Mouse (Mus musculus) v-Abl transformed pro-B cells (cell line): ENCODE measurements around the gene Terf2.
"Not testable (repeated sequence)": the region's sequence is repeated elsewhere in the genome, so short reads cannot be mapped to it uniquely, and the experiment has no call there.

Experiments
- in situ Hi-C, 2 experiments: fragments of 400-800 bp; cut with MboI; formaldehyde crosslinking; loops; one replicate each; pipeline ENCODE4 v1.15.1; 2025; ENCODE audit not compliant: unreplicated experiment in 2 of 2

Terf2 gene

GRCm38 (mm10) chr8:107116023-107116422, 19.7 kb upstream of the Terf2 start:
- in situ Hi-C loops, result loop anchor here in 1 of 2 experiments (5.0 kb wide), 1 partner anchor 206 kb away; no protein-coding TSS in a partner anchor

GRCm38 (mm10) chr8:107115008-107115320, 18.6 kb upstream of the Terf2 start:
- in situ Hi-C loops, result loop anchor here in 1 of 2 experiments (5.0 kb wide), 1 partner anchor 207 kb away; no protein-coding TSS in a partner anchor

- in situ Hi-C loops, result loop anchor here (5.0 kb wide), 1 partner anchor 208 kb away; no protein-coding TSS in a partner anchor
Measured at GRCm38 (mm10) chr8:107114150-107115007, 18.0 kb upstream of the Terf2 start.

- in situ Hi-C loops, result loop anchor here in 1 of 2 experiments (5.0 kb wide), 1 partner anchor 209 kb away; no protein-coding TSS in a partner anchor
Measured at GRCm38 (mm10) chr8:107113209-107113608, 16.9 kb upstream of the Terf2 start.

- in situ Hi-C loops, result loop anchor here in 1 of 2 experiments (5.0 kb wide), 1 partner anchor 211 kb away; no protein-coding TSS in a partner anchor
Measured at GRCm38 (mm10) chr8:107111340-107112105, 15.2 kb upstream of the Terf2 start.

GRCm38 (mm10) chr8:107110629-107111330, 14.4 kb upstream of the Terf2 start:
- in situ Hi-C loops, result loop anchor here in 1 of 2 experiments (5.0 kb wide), 1 partner anchor 212 kb away; no protein-coding TSS in a partner anchor

- in situ Hi-C loops, result loop anchor here in 1 of 2 experiments (5.0 kb wide), 1 partner anchor 212 kb away; no protein-coding TSS in a partner anchor
Measured at GRCm38 (mm10) chr8:107109816-107110435, 13.6 kb upstream of the Terf2 start.

- in situ Hi-C loops, result no loop called here
Measured at GRCm38 (mm10) chr8:107108978-107109720, 12.8 kb upstream of the Terf2 start.

- in situ Hi-C loops, result not testable (repeated sequence)
Measured at GRCm38 (mm10) chr8:107108089-107108488, 11.7 kb upstream of the Terf2 start.

GRCm38 (mm10) chr8:107104547-107104946, 8.2 kb upstream of the Terf2 start:
- in situ Hi-C loops, result loop anchor here in 1 of 2 experiments (5.0 kb wide), 1 partner anchor 473 kb away; no protein-coding TSS in a partner anchor

GRCm38 (mm10) chr8:107100635-107101034, 4.3 kb upstream of the Terf2 start:
- in situ Hi-C loops, result loop anchor here in 1 of 2 experiments (5.0 kb wide), 1 partner anchor 477 kb away; no protein-coding TSS in a partner anchor

GRCm38 (mm10) chr8:107095717-107096365, 506 bp downstream of the Terf2 start:
- in situ Hi-C loops, result no loop called here

GRCm38 (mm10) chr8:107090531-107090930, 5.8 kb downstream of the Terf2 start:
- in situ Hi-C loops, result no loop called here

GRCm38 (mm10) chr8:107088526-107089063, 7.8 kb downstream of the Terf2 start:
- in situ Hi-C loops, result no loop called here

- in situ Hi-C loops, result no loop called here
Measured at GRCm38 (mm10) chr8:107086018-107086417, 10.3 kb downstream of the Terf2 start.

GRCm38 (mm10) chr8:107085358-107085757, 11.0 kb downstream of the Terf2 start:
- in situ Hi-C loops, result no loop called here

GRCm38 (mm10) chr8:107076239-107076888, 20.0 kb downstream of the Terf2 start:
- in situ Hi-C loops, result no loop called here

GRCm38 (mm10) chr8:107074128-107074527, 22.2 kb downstream of the Terf2 start:
- in situ Hi-C loops, result no loop called here
